Mouse (Mus musculus): ENCODE data around the gene Krtcap2.
A peak's percentile ranks its signal among the peaks of the same experiment; 100 is the strongest.
"Not testable (repeated sequence)": the region's sequence is repeated elsewhere in the genome, so short reads cannot be mapped to it uniquely, and the experiment has no call there.

The Krtcap2 gene

GRCm38 (mm10) chr3:89245688-89246171 lies at the start of gene Krtcap2:
Krtcap2 (plus strand) TSS chr3:89245966.
- no peak for DNase-seq (ENCODE audit: extremely low read depth, insufficient read length, low spot score)

GRCm38 (mm10) chr3:89195979-89196877 lies 49.5 kb upstream of the Krtcap2 start:
- DNase-seq (ENCODE audit: extremely low read depth, insufficient read length, low spot score) = peak; percentile 94

GRCm38 (mm10) chr3:89199839-89200238 lies 45.9 kb upstream of the Krtcap2 start:
- no peak for DNase-seq (ENCODE audit: extremely low read depth, insufficient read length, low spot score)

GRCm38 (mm10) chr3:89202253-89203141 lies 43.3 kb upstream of the Krtcap2 start, which contains the start of gene Gba:
Gba (plus strand) TSS chr3:89202928.
- DNase-seq (ENCODE audit: extremely low read depth, insufficient read length, low spot score) = peak; percentile 66

- DNase-seq (ENCODE audit: extremely low read depth, insufficient read length, low spot score) = no peak
Observed at GRCm38 (mm10) chr3:89203142-89203514, 42.6 kb upstream of the Krtcap2 start.

GRCm38 (mm10) chr3:89206079-89206478 lies 39.7 kb upstream of the Krtcap2 start:
- DNase-seq (ENCODE audit: extremely low read depth, insufficient read length, low spot score) = no peak

GRCm38 (mm10) chr3:89206695-89207094 lies 39.1 kb upstream of the Krtcap2 start:
- DNase-seq (ENCODE audit: extremely low read depth, insufficient read length, low spot score) = no peak

GRCm38 (mm10) chr3:89208075-89208657 lies 37.6 kb upstream of the Krtcap2 start:
- DNase-seq (ENCODE audit: extremely low read depth, insufficient read length, low spot score) = no peak

- no peak for DNase-seq (ENCODE audit: extremely low read depth, insufficient read length, low spot score)
Observed at GRCm38 (mm10) chr3:89208736-89209135, 37.0 kb upstream of the Krtcap2 start.

GRCm38 (mm10) chr3:89209731-89210130 lies 36.0 kb upstream of the Krtcap2 start:
- DNase-seq (ENCODE audit: extremely low read depth, insufficient read length, low spot score) = no peak

GRCm38 (mm10) chr3:89210162-89210561 lies 35.6 kb upstream of the Krtcap2 start:
- DNase-seq (ENCODE audit: extremely low read depth, insufficient read length, low spot score) = no peak

GRCm38 (mm10) chr3:89210731-89211130 lies 35.0 kb upstream of the Krtcap2 start:
- DNase-seq (ENCODE audit: extremely low read depth, insufficient read length, low spot score) = peak; percentile 38

GRCm38 (mm10) chr3:89213803-89214530 lies 31.8 kb upstream of the Krtcap2 start:
- DNase-seq (ENCODE audit: extremely low read depth, insufficient read length, low spot score) = peak; percentile 90

- DNase-seq (ENCODE audit: extremely low read depth, insufficient read length, low spot score) = no peak
Observed at GRCm38 (mm10) chr3:89214681-89215411, 30.9 kb upstream of the Krtcap2 start, which contains the start of gene Thbs3. Thbs3 (plus strand) TSS chr3:89215180.

- DNase-seq (ENCODE audit: extremely low read depth, insufficient read length, low spot score) = peak; percentile 60
Observed at GRCm38 (mm10) chr3:89215853-89216252, 29.9 kb upstream of the Krtcap2 start.

- not testable (repeated sequence) for DNase-seq (ENCODE audit: extremely low read depth, insufficient read length, low spot score)
Observed at GRCm38 (mm10) chr3:89216407-89216806, 29.4 kb upstream of the Krtcap2 start.

GRCm38 (mm10) chr3:89218271-89218670 lies 27.5 kb upstream of the Krtcap2 start:
- no peak for DNase-seq (ENCODE audit: extremely low read depth, insufficient read length, low spot score)

- DNase-seq (ENCODE audit: extremely low read depth, insufficient read length, low spot score) = no peak
Observed at GRCm38 (mm10) chr3:89219546-89219945, 26.2 kb upstream of the Krtcap2 start.

GRCm38 (mm10) chr3:89221167-89221566 lies 24.6 kb upstream of the Krtcap2 start:
- DNase-seq (ENCODE audit: extremely low read depth, insufficient read length, low spot score) = no peak
